Mouse (Mus musculus): ENCODE results near the gene Wdr35. TPM values are rescaled to one million over a fixed set of nuclear protein-coding genes. Genes with fewer than 3 reads are reported as not detected.
A peak's percentile ranks its signal among the peaks of the same experiment; 100 is the strongest.
"Not testable (repeated sequence)": the region's sequence is repeated elsewhere in the genome, so short reads cannot be mapped to it uniquely, and the experiment has no call there.

The Wdr35 gene
- polyA plus RNA-seq, 1 experiment from 2014 or later, result 32.6 TPM

DNA sequence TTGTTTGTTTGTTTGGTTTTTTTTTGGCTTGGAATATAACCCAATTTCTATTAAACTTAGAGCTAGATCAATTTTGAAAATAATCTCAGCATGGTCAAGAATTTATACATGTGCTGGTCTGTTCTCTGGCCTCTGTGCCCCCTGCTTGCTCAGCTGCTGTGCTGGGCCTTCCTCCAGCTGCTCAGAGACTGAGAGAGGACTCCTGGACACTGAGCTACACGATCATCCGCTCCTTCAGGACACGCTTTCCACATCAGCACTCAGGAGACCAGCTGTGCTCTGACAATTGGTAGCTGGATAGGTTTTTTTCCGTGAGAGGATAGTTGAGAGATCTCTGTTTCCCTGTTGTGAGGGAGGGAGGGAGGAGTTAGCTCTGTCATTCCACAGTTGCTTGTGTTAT, 36.6 kb downstream of the Wdr35 start:
- H3K9me3 ChIP-seq, result no peaks in the 10 kb centered on the region
- H3K36me3 ChIP-seq, result peaks cover 33% of the 10 kb centered on the region; the same call in 1 of the 2 replicates
- WGBS, result 75% methylated on average over 4 of the region's 4 CpGs
- no peak overlapping the region for H3K27ac ChIP-seq
- H3K4me2 ChIP-seq, result no peak overlapping the region
- no peaks in the 10 kb centered on the region for H3K27me3 ChIP-seq
- no peak overlapping the region for H3K9ac ChIP-seq (replicated peaks)
- H3K4me1 ChIP-seq (replicated peaks), result 0 out of 2 replicates have a peak, but pooled peaks cover 3% of the 10 kb centered on the region
- no peak for ATAC-seq (ENCODE audit: insufficient number of reproducible peaks, insufficient read depth, low FRiP score, low TSS enrichment, low read depth)
- H3K4me3 ChIP-seq (replicated peaks), result no peak overlapping the region

DNA sequence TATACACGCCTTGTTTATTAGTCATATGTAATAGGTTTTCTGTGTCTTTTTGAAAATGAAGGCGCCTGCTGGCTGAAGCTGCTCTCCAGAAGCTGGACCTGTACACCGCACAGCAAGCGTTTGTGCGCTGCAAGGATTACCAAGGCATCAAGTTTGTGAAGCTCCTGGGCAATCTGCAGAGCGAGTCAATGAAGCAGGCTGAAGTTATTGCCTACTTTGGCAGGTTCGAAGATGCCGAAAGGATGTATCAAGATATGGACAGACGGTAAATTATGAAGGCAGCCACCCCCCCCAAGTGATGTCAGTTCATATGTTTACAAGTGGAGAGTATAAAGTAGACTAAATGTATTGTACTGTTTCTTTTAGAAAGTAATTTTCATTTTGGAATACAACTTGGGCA, 42.7 kb downstream of the Wdr35 start:
- H3K4me2 ChIP-seq, result no peak overlapping the region
- WGBS, result 93% methylated on average over 9 of the region's 9 CpGs
- H3K9me3 ChIP-seq, result no peaks in the 10 kb centered on the region
- H3K36me3 ChIP-seq, result peaks cover 40% of the 10 kb centered on the region
- H3K4me3 ChIP-seq (replicated peaks), result no peak overlapping the region
- H3K4me1 ChIP-seq (replicated peaks), result no peaks in the 10 kb centered on the region; the same call in 1 of the 2 replicates
- no peaks in the 10 kb centered on the region for H3K27me3 ChIP-seq
- no peak overlapping the region for H3K9ac ChIP-seq (replicated peaks)
- no peak for ATAC-seq (ENCODE audit: insufficient number of reproducible peaks, insufficient read depth, low FRiP score, low TSS enrichment, low read depth)
- H3K27ac ChIP-seq, result no peak overlapping the region

- Histone ChIP-seq H3K9me3 (no peaks in the 10 kb centered on the region), H3K4me3 (replicated peaks) (no peak overlapping the region), H3K27ac (no peak overlapping the region), H3K36me3 (peaks cover 39% of the 10 kb centered on the region), H3K4me2 (no peak overlapping the region), H3K27me3 (no peaks in the 10 kb centered on the region), H3K4me1 (replicated peaks) (no peaks in the 10 kb centered on the region; the same call in 1 of the 2 replicates), H3K9ac (replicated peaks) (no peak overlapping the region)
- no peak for ATAC-seq (ENCODE audit: insufficient number of reproducible peaks, insufficient read depth, low FRiP score, low TSS enrichment, low read depth)
- WGBS, result 93% methylated on average over 8 of the region's 8 CpGs
Observed at GRCm38 (mm10) chr12:9020431-9020830, 46.7 kb downstream of the Wdr35 start.

DNA sequence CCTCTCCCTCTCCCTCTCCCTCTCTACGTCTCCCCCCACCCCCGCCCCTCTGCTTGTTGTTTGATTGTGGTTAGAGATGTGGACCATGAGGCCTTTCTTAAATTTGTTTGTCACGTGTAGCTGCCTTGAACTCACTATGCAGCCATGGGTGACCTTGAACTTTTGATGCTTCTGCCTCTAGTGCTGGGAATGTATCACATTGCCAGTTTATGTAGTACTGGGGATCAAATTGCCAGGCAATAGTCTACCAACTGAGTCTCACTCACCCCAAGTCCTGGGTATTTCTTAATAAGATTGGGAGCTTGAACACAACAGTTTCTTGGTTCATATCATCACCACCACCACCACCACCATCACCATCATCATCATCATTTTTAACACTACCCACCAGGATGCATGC, 47.3 kb downstream of the Wdr35 start:
- H3K4me2 ChIP-seq, result no peak overlapping the region
- no peaks in the 10 kb centered on the region for H3K27me3 ChIP-seq
- H3K27ac ChIP-seq, result no peak overlapping the region
- no peak overlapping the region for H3K9ac ChIP-seq (replicated peaks)
- no peaks in the 10 kb centered on the region; the same call in 1 of the 2 replicates for H3K4me1 ChIP-seq (replicated peaks)
- H3K4me3 ChIP-seq (replicated peaks), result no peak overlapping the region
- no peak for ATAC-seq (ENCODE audit: insufficient number of reproducible peaks, insufficient read depth, low FRiP score, low TSS enrichment, low read depth)
- peaks cover 36% of the 10 kb centered on the region for H3K36me3 ChIP-seq
- no peaks in the 10 kb centered on the region for H3K9me3 ChIP-seq
- WGBS, result 76% methylated on average over 3 of the region's 3 CpGs

- WGBS, result 58% methylated on average over 4 of the region's 4 CpGs
- Histone ChIP-seq H3K9ac (replicated peaks) (no peak overlapping the region), H3K9me3 (no peaks in the 10 kb centered on the region), H3K27ac (no peak overlapping the region), H3K27me3 (no peaks in the 10 kb centered on the region), H3K36me3 (peaks cover 29% of the 10 kb centered on the region), H3K4me1 (replicated peaks) (no peaks in the 10 kb centered on the region; the same call in 1 of the 2 replicates), H3K4me2 (no peak overlapping the region), H3K4me3 (replicated peaks) (no peak overlapping the region)
- no peak for ATAC-seq (ENCODE audit: insufficient number of reproducible peaks, insufficient read depth, low FRiP score, low TSS enrichment, low read depth)
Observed at GRCm38 (mm10) chr12:9023031-9023430, 49.3 kb downstream of the Wdr35 start.

DNA sequence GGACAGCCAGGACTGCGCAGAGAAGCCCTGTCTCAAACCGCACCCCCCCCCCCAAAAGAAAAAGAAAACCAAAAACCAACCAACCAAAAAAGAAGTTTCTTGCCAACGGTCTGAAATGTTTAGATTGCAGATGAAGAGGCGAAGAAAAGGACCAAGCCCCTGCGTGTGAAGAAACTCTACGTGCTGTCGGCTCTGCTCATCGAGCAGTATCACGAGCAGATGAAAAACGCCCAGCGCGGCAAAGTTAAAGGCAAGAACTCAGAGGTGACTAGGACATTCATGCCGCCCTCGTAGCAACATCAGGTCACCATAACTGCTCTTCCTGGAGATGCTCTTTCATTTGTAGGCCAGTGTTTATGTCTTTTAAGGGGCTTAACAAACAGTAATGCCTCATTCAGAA, 50.4 kb downstream of the Wdr35 start:
- Histone ChIP-seq H3K4me1 (replicated peaks) (no peaks in the 10 kb centered on the region; the same call in 1 of the 2 replicates), H3K9me3 (no peaks in the 10 kb centered on the region), H3K36me3 (peaks cover 26% of the 10 kb centered on the region), H3K4me3 (replicated peaks) (no peak overlapping the region), H3K27ac (no peak overlapping the region), H3K27me3 (no peaks in the 10 kb centered on the region), H3K4me2 (no peak overlapping the region), H3K9ac (replicated peaks) (no peak overlapping the region)
- 94% methylated on average over 14 of the region's 14 CpGs for WGBS
- no peak for ATAC-seq (ENCODE audit: insufficient number of reproducible peaks, insufficient read depth, low FRiP score, low TSS enrichment, low read depth)

GRCm38 (mm10) chr12:9024736-9025135, 51.0 kb downstream of the Wdr35 start:
- Histone ChIP-seq H3K27ac (no peak overlapping the region), H3K9ac (replicated peaks) (no peak overlapping the region), H3K27me3 (no peaks in the 10 kb centered on the region), H3K4me1 (replicated peaks) (no peaks in the 10 kb centered on the region; the same call in 1 of the 2 replicates), H3K36me3 (peaks cover 22% of the 10 kb centered on the region), H3K4me2 (no peak overlapping the region), H3K4me3 (replicated peaks) (no peak overlapping the region), H3K9me3 (no peaks in the 10 kb centered on the region)
- no peak for ATAC-seq (ENCODE audit: insufficient number of reproducible peaks, insufficient read depth, low FRiP score, low TSS enrichment, low read depth)
- WGBS, result 88% methylated on average over 13 of the region's 13 CpGs

GRCm38 (mm10) chr12:9026843-9027242, 53.2 kb downstream of the Wdr35 start:
- no peak overlapping the region for H3K27ac ChIP-seq
- ATAC-seq (ENCODE audit: insufficient number of reproducible peaks, insufficient read depth, low FRiP score, low TSS enrichment, low read depth), result no peak
- peaks cover 6% of the 10 kb centered on the region; the same call in 1 of the 2 replicates for H3K4me1 ChIP-seq (replicated peaks)
- peaks cover 18% of the 10 kb centered on the region for H3K36me3 ChIP-seq
- H3K27me3 ChIP-seq, result no peaks in the 10 kb centered on the region
- no peak overlapping the region for H3K4me3 ChIP-seq (replicated peaks)
- H3K9me3 ChIP-seq, result no peaks in the 10 kb centered on the region
- no peak overlapping the region for H3K4me2 ChIP-seq
- no peak overlapping the region for H3K9ac ChIP-seq (replicated peaks)

DNA sequence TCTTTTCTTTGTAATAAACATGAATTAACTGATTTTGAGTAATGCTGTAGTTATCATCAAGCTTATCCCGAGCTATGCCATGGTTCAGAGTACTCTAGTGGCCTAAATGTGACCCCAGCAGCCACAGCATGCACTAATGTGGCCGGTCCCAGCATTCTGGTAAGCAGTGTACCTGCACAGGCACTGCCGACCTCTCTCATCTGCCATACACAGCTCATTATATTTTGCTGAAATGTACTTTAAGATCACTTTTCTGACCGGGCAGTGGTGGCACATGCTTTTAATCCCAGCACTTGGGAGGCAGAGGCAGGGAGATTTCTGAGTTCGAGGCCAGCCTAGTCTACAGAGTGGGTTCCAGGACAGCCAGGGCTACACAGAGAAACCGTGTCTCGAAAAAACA, 55.1 kb downstream of the Wdr35 start:
- WGBS, result 83% methylated on average over 7 of the region's 7 CpGs
- H3K9me3 ChIP-seq; H3K27ac ChIP-seq; H3K4me1 ChIP-seq (replicated peaks); ATAC-seq (ENCODE audit: insufficient number of reproducible peaks, insufficient read depth, low FRiP score, low TSS enrichment, low read depth); H3K9ac ChIP-seq (replicated peaks); H3K4me3 ChIP-seq (replicated peaks); H3K4me2 ChIP-seq; H3K27me3 ChIP-seq: not testable (repeated sequence)
- peaks cover 17% of the 10 kb centered on the region for H3K36me3 ChIP-seq

- H3K4me3 ChIP-seq (replicated peaks), result peak overlapping the region; percentile 62
- H3K9ac ChIP-seq (replicated peaks), result peak overlapping the region; percentile 88; the same call in 1 of the 2 replicates
- no peaks in the 10 kb centered on the region for H3K9me3 ChIP-seq
- ATAC-seq (ENCODE audit: insufficient number of reproducible peaks, insufficient read depth, low FRiP score, low TSS enrichment, low read depth), result 0 out of 2 replicates have a peak, but pooled peaks have one; percentile 28
- peak overlapping the region; percentile 71 for H3K4me2 ChIP-seq
- H3K27me3 ChIP-seq, result no peaks in the 10 kb centered on the region
- H3K4me1 ChIP-seq (replicated peaks), result peaks cover 11% of the 10 kb centered on the region
- 59% methylated on average over 4 of the region's 4 CpGs for WGBS
- H3K27ac ChIP-seq, result peak overlapping the region; percentile 99
- peaks cover 17% of the 10 kb centered on the region for H3K36me3 ChIP-seq
Observed at GRCm38 (mm10) chr12:9029506-9029887, 55.8 kb downstream of the Wdr35 start.

GRCm38 (mm10) chr12:9029888-9030723, 56.4 kb downstream of the Wdr35 start, which contains the start of gene Ttc32:
Gene Ttc32 (plus strand): TSS chr12:9029997.
- peak; percentile 91 for ATAC-seq (ENCODE audit: insufficient number of reproducible peaks, insufficient read depth, low FRiP score, low TSS enrichment, low read depth)

More at GRCm38 (mm10) chr12:9029888-9030723, 56.4 kb downstream of the Wdr35 start, which contains the start of gene Ttc32:
- H3K9me3 ChIP-seq, result no peaks in the 10 kb centered on the region
- peak within 1 kb of the TSS; percentile 99 for H3K27ac ChIP-seq
- under 1% methylated on average over 69 of the region's 69 CpGs for WGBS
- H3K27me3 ChIP-seq, result no peaks in the 10 kb centered on the region
- H3K36me3 ChIP-seq, result peaks cover 14% of the 10 kb centered on the region
- H3K4me3 ChIP-seq (replicated peaks), result peak within 1 kb of the TSS; percentile 62
- peak within 1 kb of the TSS; percentile 71 for H3K4me2 ChIP-seq
- peaks cover 15% of the 10 kb centered on the region for H3K4me1 ChIP-seq (replicated peaks)
- H3K9ac ChIP-seq (replicated peaks), result peak within 1 kb of the TSS; percentile 88

Measured in limb, embryonic 12.5 days (tissue).